Mouse (Mus musculus): Measurements from ENCODE around the gene Tst. TPM values are rescaled to one million over a fixed set of nuclear protein-coding genes. Genes with fewer than 3 reads are reported as not detected.
A peak's percentile ranks its signal among the peaks of the same experiment; 100 is the strongest.

The Tst gene
- polyA plus RNA-seq, 1 experiment from 2014 or later, result 43.5 TPM

DNA sequence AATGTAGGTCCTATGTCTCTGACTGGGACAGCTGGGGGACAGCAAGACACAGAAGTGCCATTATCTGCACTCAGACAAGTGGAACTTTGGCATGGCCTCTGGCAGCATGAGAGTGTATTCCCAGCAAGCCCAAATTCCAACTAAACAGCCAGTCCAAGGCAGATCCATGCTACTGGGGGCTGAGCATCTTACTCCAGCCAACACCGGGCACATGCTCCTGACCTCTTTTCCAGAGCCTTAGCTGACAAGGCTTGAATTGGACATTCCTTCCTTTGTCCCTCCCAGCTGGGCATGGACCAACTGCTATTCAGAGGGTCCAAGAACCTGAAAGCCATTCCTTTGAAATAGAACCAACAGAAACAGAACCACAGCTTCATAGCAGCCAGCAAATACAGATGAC, 36.1 kb downstream of the Tst start:
- H3K27ac ChIP-seq (ENCODE audit: low read depth, low read length), result no peak overlapping the region
- WGBS, result 50% methylated on average over 1 of the region's 1 CpGs

DNA sequence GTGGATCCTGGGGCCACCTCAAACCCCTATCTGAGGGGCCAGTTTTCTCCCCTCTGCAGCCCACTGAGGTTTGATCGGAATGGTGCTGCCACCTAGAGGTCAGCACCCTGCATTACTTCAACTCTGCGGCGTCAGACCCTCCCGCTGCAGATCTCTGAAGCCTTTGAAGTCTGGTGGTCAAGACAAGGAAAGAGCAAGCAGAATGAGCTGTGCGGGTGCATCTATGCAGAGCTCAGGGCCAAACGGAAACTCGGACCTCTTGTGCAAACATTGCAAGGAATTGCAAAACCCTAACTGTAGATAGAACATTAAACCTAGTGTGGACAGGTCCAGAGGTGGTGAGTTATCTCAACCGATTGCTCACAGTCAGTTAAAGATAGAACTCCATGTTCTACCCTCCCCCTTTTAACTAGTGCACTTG, 36.8 kb downstream of the Tst start:
- no peak overlapping the region for H3K27ac ChIP-seq (ENCODE audit: low read depth, low read length)
- no peaks in the 10 kb centered on the region for H3K4me1 ChIP-seq (ENCODE audit: control insufficient read depth, insufficient read depth, low read depth, low read length)
- H3K9ac ChIP-seq (ENCODE audit: low read depth, low read length), result no peak overlapping the region
- H3K4me3 ChIP-seq (ENCODE audit: low read length), result no peak overlapping the region
- H3K27me3 ChIP-seq (replicated peaks; ENCODE audit: control insufficient read depth, insufficient read depth, low read length), result no peaks in the 10 kb centered on the region
- ATAC-seq, result no peak
- no peaks in the 10 kb centered on the region for H3K36me3 ChIP-seq (ENCODE audit: control insufficient read depth, insufficient read depth, low read length)
- no peaks in the 10 kb centered on the region for H3K9me3 ChIP-seq (ENCODE audit: control insufficient read depth, low read length)
- no peak overlapping the region for H3K4me2 ChIP-seq (ENCODE audit: low read length)
- WGBS, result 13% methylated on average over 8 of the region's 8 CpGs

More for the DNA sequence above, 36.1 kb downstream of the Tst start:
- no peaks in the 10 kb centered on the region for H3K36me3 ChIP-seq (ENCODE audit: control insufficient read depth, insufficient read depth, low read length)
- ATAC-seq, result peak; percentile 89
- no peaks in the 10 kb centered on the region for H3K4me1 ChIP-seq (ENCODE audit: control insufficient read depth, insufficient read depth, low read depth, low read length)
- H3K27me3 ChIP-seq (replicated peaks; ENCODE audit: control insufficient read depth, insufficient read depth, low read length), result no peaks in the 10 kb centered on the region
- no peak overlapping the region for H3K4me2 ChIP-seq (ENCODE audit: low read length)
- no peak overlapping the region for H3K9ac ChIP-seq (ENCODE audit: low read depth, low read length)
- H3K4me3 ChIP-seq (ENCODE audit: low read length), result no peak overlapping the region
- H3K9me3 ChIP-seq (ENCODE audit: control insufficient read depth, low read length), result no peaks in the 10 kb centered on the region

DNA sequence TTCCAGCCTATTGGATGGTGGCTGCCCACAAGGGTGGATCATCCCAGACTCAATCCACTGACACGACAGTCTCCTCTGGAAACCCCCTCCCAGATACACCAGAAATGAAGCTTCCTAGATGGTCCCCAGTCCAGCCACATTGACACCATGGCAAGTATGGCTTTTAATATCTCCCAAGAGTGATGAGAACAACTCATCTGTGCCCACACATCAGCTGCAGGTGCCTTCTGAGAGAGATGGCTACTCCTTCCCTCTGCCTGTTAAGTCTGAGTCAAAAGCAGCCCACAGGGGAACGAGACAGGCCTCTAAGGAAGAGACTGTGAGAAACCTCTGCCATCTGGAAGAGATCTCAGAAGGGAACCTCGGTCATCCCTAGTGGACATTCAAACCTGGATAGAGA, 37.9 kb downstream of the Tst start:
- Histone ChIP-seq H3K4me3 (ENCODE audit: low read length) (no peak overlapping the region), H3K4me1 (ENCODE audit: control insufficient read depth, insufficient read depth, low read depth, low read length) (no peaks in the 10 kb centered on the region), H3K9me3 (ENCODE audit: control insufficient read depth, low read length) (no peaks in the 10 kb centered on the region), H3K4me2 (ENCODE audit: low read length) (no peak overlapping the region), H3K36me3 (ENCODE audit: control insufficient read depth, insufficient read depth, low read length) (no peaks in the 10 kb centered on the region), H3K27me3 (replicated peaks; ENCODE audit: control insufficient read depth, insufficient read depth, low read length) (no peaks in the 10 kb centered on the region), H3K9ac (ENCODE audit: low read depth, low read length) (no peak overlapping the region), H3K27ac (ENCODE audit: low read depth, low read length) (no peak overlapping the region)
- 75% methylated on average over 3 of the region's 3 CpGs for WGBS
- no peak for ATAC-seq

DNA sequence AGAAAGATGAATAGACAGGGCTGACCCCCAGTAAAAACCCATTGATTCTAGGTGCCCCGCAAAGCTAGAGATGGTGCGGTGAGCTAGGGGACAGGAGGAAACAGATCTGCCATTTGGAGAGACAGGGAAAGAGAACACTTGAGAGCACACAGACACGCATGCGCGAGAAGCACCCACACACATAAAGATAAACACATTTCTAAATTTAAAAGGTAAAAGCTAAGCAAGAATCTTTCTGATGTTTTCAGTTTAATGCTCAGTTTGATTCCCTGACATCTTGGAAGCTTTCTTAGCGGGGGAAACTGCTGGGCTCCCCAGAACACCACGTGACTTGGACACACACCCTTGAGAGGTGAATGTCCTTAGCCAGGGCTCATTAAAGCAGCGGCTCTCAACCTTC, 38.8 kb downstream of the Tst start:
- Histone ChIP-seq H3K27me3 (replicated peaks; ENCODE audit: control insufficient read depth, insufficient read depth, low read length) (no peaks in the 10 kb centered on the region), H3K4me2 (ENCODE audit: low read length) (no peak overlapping the region), H3K9ac (ENCODE audit: low read depth, low read length) (no peak overlapping the region), H3K4me3 (ENCODE audit: low read length) (no peak overlapping the region), H3K9me3 (ENCODE audit: control insufficient read depth, low read length) (peaks cover 3% of the 10 kb centered on the region; the same call in 1 of the 2 replicates), H3K4me1 (ENCODE audit: control insufficient read depth, insufficient read depth, low read depth, low read length) (no peaks in the 10 kb centered on the region), H3K27ac (ENCODE audit: low read depth, low read length) (no peak overlapping the region), H3K36me3 (ENCODE audit: control insufficient read depth, insufficient read depth, low read length) (no peaks in the 10 kb centered on the region)
- no peak for ATAC-seq
- WGBS, result 81% methylated on average over 8 of the region's 8 CpGs

DNA sequence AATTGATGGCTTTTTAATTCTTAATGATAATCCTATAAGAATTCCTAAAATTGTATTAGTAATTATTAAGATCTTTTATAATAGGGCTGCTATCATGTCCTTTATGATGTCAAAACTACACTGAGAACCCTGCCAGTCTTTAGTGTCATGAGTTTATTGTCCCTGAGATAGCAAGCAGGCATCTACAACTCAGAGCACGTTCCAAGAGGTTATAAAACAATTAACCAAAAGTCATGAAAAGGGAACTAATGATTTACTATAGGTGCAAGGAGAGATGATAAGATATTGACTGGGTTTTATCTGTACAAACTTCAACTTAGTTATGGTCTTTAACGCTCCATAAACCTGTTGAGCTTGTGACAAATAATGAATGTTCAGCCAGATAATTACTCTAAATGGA, 39.8 kb downstream of the Tst start:
- Histone ChIP-seq H3K4me3 (ENCODE audit: low read length) (no peak overlapping the region), H3K9ac (ENCODE audit: low read depth, low read length) (no peak overlapping the region), H3K9me3 (ENCODE audit: control insufficient read depth, low read length) (peaks cover 3% of the 10 kb centered on the region; the same call in 1 of the 2 replicates), H3K36me3 (ENCODE audit: control insufficient read depth, insufficient read depth, low read length) (no peaks in the 10 kb centered on the region), H3K4me1 (ENCODE audit: control insufficient read depth, insufficient read depth, low read depth, low read length) (no peaks in the 10 kb centered on the region), H3K4me2 (ENCODE audit: low read length) (no peak overlapping the region), H3K27me3 (replicated peaks; ENCODE audit: control insufficient read depth, insufficient read depth, low read length) (no peaks in the 10 kb centered on the region), H3K27ac (ENCODE audit: low read depth, low read length) (no peak overlapping the region)
- ATAC-seq, result no peak
- 80% methylated on average over 2 of the region's 2 CpGs for WGBS

DNA sequence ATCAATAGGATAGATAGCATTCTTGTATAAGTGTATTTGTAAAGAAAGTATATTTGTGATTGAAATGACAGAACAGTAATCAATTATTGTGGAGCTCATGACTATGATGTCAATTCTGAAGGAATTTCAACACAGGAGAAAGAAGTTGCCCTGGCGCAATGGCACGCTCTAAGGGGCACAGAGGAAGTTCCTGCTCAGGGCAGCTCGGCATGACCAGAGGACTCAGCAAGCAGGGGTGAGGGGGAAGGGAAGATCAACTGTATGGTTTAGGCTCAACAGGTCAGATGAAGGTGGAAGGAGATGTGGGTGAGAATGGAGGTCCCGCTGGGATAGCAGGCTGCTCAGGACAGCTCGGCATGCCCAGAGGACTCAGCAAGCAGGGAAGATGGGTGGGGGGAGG, 50.2 kb downstream of the Tst start:
- H3K36me3 ChIP-seq (ENCODE audit: control insufficient read depth, insufficient read depth, low read length), result no peaks in the 10 kb centered on the region
- no peak overlapping the region for H3K9ac ChIP-seq (ENCODE audit: low read depth, low read length)

DNA sequence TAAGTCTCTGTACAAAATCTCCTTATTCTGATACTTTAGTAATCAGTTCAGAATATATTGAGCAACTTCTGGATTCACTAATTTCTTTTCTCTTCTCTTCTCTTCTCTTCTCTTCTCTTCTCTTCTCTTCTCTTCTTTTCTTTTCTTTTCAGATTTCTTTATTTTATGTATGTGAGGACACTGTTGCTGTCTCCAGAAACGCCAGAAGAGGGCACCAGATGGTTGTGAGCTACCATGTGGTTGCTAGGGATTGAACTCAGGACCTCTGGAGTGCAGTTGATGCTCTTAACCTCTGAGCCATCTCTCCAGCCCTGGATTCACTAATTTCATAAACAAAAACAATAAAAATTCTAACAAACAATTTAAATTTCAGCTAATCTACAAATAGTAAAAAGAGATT, 50.7 kb downstream of the Tst start:
- H3K9me3 ChIP-seq (ENCODE audit: control insufficient read depth, low read length), result no peaks in the 10 kb centered on the region
- H3K27me3 ChIP-seq (replicated peaks; ENCODE audit: control insufficient read depth, insufficient read depth, low read length), result no peaks in the 10 kb centered on the region
- no peak overlapping the region for H3K4me3 ChIP-seq (ENCODE audit: low read length)
- H3K4me1 ChIP-seq (ENCODE audit: control insufficient read depth, insufficient read depth, low read depth, low read length), result no peaks in the 10 kb centered on the region
- no peak for ATAC-seq
- H3K27ac ChIP-seq (ENCODE audit: low read depth, low read length), result no peak overlapping the region
- H3K36me3 ChIP-seq (ENCODE audit: control insufficient read depth, insufficient read depth, low read length), result no peaks in the 10 kb centered on the region
- H3K9ac ChIP-seq (ENCODE audit: low read depth, low read length), result no peak overlapping the region
- no peak overlapping the region for H3K4me2 ChIP-seq (ENCODE audit: low read length)
- WGBS, result 0% methylated on average over 1 of the region's 1 CpGs

More for the DNA sequence above, 50.2 kb downstream of the Tst start:
- no peaks in the 10 kb centered on the region for H3K27me3 ChIP-seq (replicated peaks; ENCODE audit: control insufficient read depth, insufficient read depth, low read length)
- H3K4me1 ChIP-seq (ENCODE audit: control insufficient read depth, insufficient read depth, low read depth, low read length), result no peaks in the 10 kb centered on the region
- H3K27ac ChIP-seq (ENCODE audit: low read depth, low read length), result no peak overlapping the region
- no peak overlapping the region for H3K4me3 ChIP-seq (ENCODE audit: low read length)
- no peak overlapping the region for H3K4me2 ChIP-seq (ENCODE audit: low read length)
- ATAC-seq, result no peak
- WGBS, result 87% methylated on average over 5 of the region's 5 CpGs
- no peaks in the 10 kb centered on the region for H3K9me3 ChIP-seq (ENCODE audit: control insufficient read depth, low read length)

DNA sequence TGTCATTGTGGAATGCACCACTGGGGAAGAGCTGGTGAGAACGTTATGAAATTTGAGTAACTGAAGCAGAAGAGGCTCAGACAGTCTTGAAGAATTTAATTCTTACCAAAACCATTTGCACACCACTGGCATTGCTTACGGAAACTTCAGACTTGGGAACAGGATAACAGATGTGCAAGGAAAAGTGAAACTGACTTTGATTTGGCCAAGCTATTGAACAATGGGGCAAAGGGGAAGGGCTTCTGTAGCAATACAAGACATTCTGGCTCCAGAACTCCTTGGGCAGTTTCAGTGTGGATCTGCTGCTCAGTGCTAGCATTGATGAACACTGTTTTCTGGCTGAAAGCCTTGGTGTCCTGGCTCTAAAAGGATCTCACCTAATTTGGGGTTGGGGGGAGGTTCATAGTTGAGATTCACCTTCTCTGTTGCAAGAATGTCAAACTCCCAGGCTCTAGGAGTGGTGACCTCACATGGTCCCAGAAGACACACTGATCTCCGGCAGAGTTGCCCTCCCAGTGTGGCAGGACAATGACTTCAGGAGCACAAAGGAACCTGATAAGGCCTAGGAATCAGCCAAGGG, 54.0 kb downstream of the Tst start:
- no peak for ATAC-seq
- WGBS, result 57% methylated on average over 3 of the region's 3 CpGs

More for the DNA sequence above, 54.0 kb downstream of the Tst start:
- Histone ChIP-seq H3K4me1 (ENCODE audit: control insufficient read depth, insufficient read depth, low read depth, low read length) (no peaks in the 10 kb centered on the region), H3K4me2 (ENCODE audit: low read length) (no peak overlapping the region), H3K36me3 (ENCODE audit: control insufficient read depth, insufficient read depth, low read length) (no peaks in the 10 kb centered on the region), H3K27me3 (replicated peaks; ENCODE audit: control insufficient read depth, insufficient read depth, low read length) (no peaks in the 10 kb centered on the region), H3K9ac (ENCODE audit: low read depth, low read length) (no peak overlapping the region), H3K9me3 (ENCODE audit: control insufficient read depth, low read length) (no peaks in the 10 kb centered on the region), H3K4me3 (ENCODE audit: low read length) (no peak overlapping the region), H3K27ac (ENCODE audit: low read depth, low read length) (no peak overlapping the region)

Data from hindbrain, embryonic 16.5 days (tissue).